10 mouse cellular contexts compared by ENCODE assay signal in the genomic region with DNA sequence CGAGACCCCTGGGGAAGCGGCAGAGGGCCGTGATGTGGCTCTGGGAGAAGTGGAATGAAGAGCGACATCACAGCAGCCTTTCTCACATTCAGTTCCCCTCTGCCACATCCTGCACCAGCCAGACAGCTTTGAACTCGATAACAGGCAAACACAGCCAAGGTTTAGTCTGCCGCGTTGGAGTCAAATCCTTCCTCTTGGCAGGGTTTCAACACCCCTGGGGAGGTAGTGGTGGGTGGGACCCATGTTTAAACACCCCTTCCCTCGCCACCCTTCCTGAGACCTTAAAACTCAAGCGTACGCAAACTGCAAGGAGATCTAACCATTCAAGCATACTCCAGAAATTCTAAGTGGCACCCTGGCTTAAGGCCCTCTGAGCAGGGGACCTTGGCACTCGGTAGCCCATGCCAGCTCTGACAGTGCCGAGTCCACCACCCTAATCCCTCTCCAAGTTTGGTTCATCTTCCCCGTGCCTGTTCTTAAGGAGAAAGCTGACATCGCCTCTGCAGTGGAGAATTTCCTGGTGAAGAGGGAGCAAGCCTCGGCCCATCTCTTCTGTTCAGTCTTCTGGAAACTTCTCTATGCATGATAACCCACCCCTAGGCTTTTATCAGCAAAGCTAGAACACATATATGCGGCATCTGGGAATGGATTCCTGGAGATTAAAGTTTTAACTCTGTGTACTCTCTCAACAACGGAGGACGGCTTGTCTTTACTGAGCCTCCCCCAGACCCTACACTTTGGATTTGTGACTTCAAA. TPM values are rescaled to one million over a fixed set of nuclear protein-coding genes. Genes with fewer than 3 reads are reported as not detected.
DNase-seq lines count a peak whose midpoint lies in the region; ATAC-seq lines count a peak whose summit lies in the region.
"Had no signal": no experiment of that assay in that cellular context is flagged by ENCODE, and none has a peak within 500 bp of the region (broad histone marks: within the 10 kb centered on the region; RNA-seq: fewer than 3 reads in every experiment).

No protein-coding gene starts in this region.

- no peak overlapping the region for H3K4me2 ChIP-seq in heart, embryonic 12.5 days
- no peak overlapping the region for H3K4me2 ChIP-seq in midbrain, embryonic 15.5 days

- 0 out of 2 replicates have a peak, but pooled peaks cover 2% of the 10 kb centered on the region for H3K9me3 ChIP-seq in heart, embryonic 12.5 days (replicated peaks)
- no peaks in the 10 kb centered on the region for H3K9me3 ChIP-seq in midbrain, embryonic 15.5 days

- no peak for DNase-seq in heart, adult 8-10 months (ENCODE audit: low spot score)
- DNase-seq in CD8-positive naive resting alpha-beta T cell, adult 2 months (ENCODE audit: low read depth in 2 of 2, low spot score in 2 of 2): peak; percentile 35
- peak; percentile 16 for DNase-seq in spleen, adult 12 weeks (ENCODE audit: low spot score)
- DNase-seq in Muller cell, postnatal 12 days (ENCODE audit: inconsistent ontology term): no peak
- DNase-seq in adrenal gland, postnatal 14 days: no peak
- DNase-seq: gastrocnemius, postnatal 14 days had no signal

- H3K4me1 ChIP-seq in heart, embryonic 12.5 days (replicated peaks): peaks cover 47% of the 10 kb centered on the region
- H3K4me1 ChIP-seq in midbrain, embryonic 15.5 days: 0 out of 2 replicates have a peak, but pooled peaks cover 4% of the 10 kb centered on the region

- ATAC-seq in heart, embryonic 12.5 days (ENCODE audit: insufficient number of reproducible peaks, low FRiP score): no peak
- ATAC-seq in inflammation-experienced regulatory T-cells, adult 6 months: peak; percentile 52
- ATAC-seq in midbrain, embryonic 15.5 days (replicated peaks): no peak
- ATAC-seq: midbrain, embryonic 16.5 days had no signal

- H3K4me3 ChIP-seq in heart, embryonic 12.5 days: no peak overlapping the region
- no peak overlapping the region for H3K4me3 ChIP-seq in midbrain, embryonic 15.5 days

- WGBS in heart, embryonic 12.5 days: 67% methylated on average over 18 of the region's 18 CpGs
- 86% methylated on average over 18 of the region's 18 CpGs for WGBS in midbrain, embryonic 15.5 days

- no peaks in the 10 kb centered on the region for H3K27me3 ChIP-seq in heart, embryonic 12.5 days (replicated peaks)
- H3K27me3 ChIP-seq in midbrain, embryonic 15.5 days (replicated peaks): no peaks in the 10 kb centered on the region

- peaks cover 11% of the 10 kb centered on the region; the same call in 1 of the 2 replicates for H3K36me3 ChIP-seq in heart, embryonic 12.5 days
- H3K36me3 ChIP-seq in midbrain, embryonic 15.5 days (replicated peaks): no peaks in the 10 kb centered on the region

- peak overlapping the region; percentile 15; the same call in 1 of the 2 replicates for H3K27ac ChIP-seq in heart, embryonic 12.5 days (ENCODE audit: poor library complexity, severe bottlenecking)
- H3K27ac ChIP-seq in midbrain, embryonic 15.5 days: no peak overlapping the region

- H3K9ac ChIP-seq in heart, embryonic 12.5 days: no peak overlapping the region
- no peak overlapping the region for H3K9ac ChIP-seq in midbrain, embryonic 15.5 days

RNA-seq across cellular contexts. Expression of a gene that starts 11.3 kb away (rescaled TPM):
- 24.0 and 24.2 TPM in 2 replicates for polyA plus RNA-seq in heart, embryonic 12.5 days (2016; fragmentation: Nextera tagmentation; extraction: Ambion mirVana)
- total RNA-seq in heart, adult 8-10 months (2022): 10 to 100 TPM in 3 of 4 experiments, 1 to 10 TPM in 1; 9.3 to 13.4 (median 10.9) TPM
- polyA plus RNA-seq in inflammation-experienced regulatory T-cells, adult 6 months (2017; shearing (Covaris generic)): 10 to 100 TPM in 2 of 3 experiments, 1 to 10 TPM in 1; 8.5 to 21.4 (median 11.4) TPM
- 45.2 and 46.4 TPM in 2 replicates for polyA plus RNA-seq in midbrain, embryonic 15.5 days (2015; fragmentation: Nextera tagmentation; extraction: Ambion mirVana)
- 70.5 and 83.6 TPM in 2 replicates for total RNA-seq in adrenal gland, postnatal 14 days (2021)

Comparison
In these comparisons a context has a peak if more than half of its experiments do, and no peak if none do; other contexts are left out.
1. DNase-seq: peak in CD8-positive naive resting alpha-beta T cell, adult 2 months (2 of 2) and spleen, adult 12 weeks (single experiment); none in heart, adult 8-10 months (single experiment), Muller cell, postnatal 12 days (single experiment) and adrenal gland, postnatal 14 days (single experiment).